Mouse (Mus musculus): ENCODE measurements at regions not wholly inside any gene's neighbourhood (a gene's known extent, or its start where the extent isn't known, plus 50 kb on each side); places are given as distances from the start of the nearest gene placed in this dataset.

DNA sequence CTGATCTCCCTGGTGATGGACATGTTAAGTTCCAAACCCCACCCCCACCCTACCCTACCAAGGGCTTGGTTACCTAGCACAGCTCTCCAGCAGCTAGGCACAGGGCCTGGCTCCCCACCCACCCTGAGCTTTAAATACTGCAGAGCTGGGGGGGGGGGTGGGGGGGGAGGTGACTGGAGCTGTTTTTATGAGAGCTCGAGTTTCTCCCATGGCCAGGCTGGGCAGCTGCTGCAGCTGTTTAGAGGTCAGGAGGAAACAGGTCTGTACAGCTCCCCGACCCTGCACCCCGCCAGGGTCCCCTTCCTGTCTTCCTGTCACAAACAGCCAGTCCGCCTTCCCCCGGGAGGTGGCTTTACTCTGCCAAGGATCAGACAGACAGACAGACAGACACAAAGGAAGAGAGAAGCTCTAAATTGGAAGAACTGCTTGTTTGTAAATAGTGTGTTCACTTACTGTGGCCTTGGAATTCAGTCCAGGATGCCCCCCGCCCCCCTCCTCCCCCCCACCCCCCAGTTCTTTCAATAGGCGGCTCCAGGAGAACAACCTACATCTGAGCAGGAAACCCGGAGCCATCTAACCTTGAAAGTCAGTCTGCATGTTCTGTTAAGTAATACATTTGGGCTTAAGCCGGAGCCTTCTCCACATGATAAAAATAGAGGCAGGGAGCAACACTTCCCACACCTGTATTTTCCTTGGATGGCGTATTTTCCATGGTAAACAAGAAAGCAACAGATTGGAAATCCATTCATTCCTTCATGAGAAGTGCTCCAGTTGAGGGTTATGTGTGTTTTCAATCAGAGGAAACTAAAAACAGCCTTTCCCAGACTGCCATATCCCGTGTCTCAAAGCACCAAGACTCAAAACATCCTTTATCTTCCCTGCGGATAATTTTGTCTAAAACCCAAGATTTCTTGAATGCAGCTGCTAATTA is 67.8 kb upstream of the Hes1 start:
- TF ChIP-seq CTCF (IDR thresholded peaks at IDR 0.05; ENCODE audit: low read depth) = no peak
- no peak for TF ChIP-seq EP300 (IDR thresholded peaks at IDR 0.05; ENCODE audit: low read depth)
